Mouse (Mus musculus) G1E (cell line): Measurements from ENCODE around the gene Map1b.

Experiments used
- CTCF ChIP-seq: IDR thresholded peaks from 2 replicates; pipeline ENCODE4 v1.5.1; 2012; ENCODE audit warnings: low read depth, low read length, inconsistent platforms, mixed read lengths
- GATA1 ChIP-seq: IDR thresholded peaks from 2 replicates; pipeline ENCODE4 v1.6.1; 2012; ENCODE audit warnings: borderline replicate concordance, low read length, inconsistent platforms, mixed read lengths
- POLR2AphosphoS5 ChIP-seq: IDR thresholded peaks from 2 replicates; pipeline ENCODE4 v1.6.1; 2012; ENCODE audit warnings: low read depth, low read length, inconsistent platforms; ENCODE audit not compliant: insufficient replicate concordance
- TAL1 ChIP-seq: conservative IDR thresholded peaks from 2 replicates; pipeline ENCODE4 v1.6.1; 2012; ENCODE audit warnings: low read depth, low read length, inconsistent platforms, mixed read lengths

- TF ChIP-seq CTCF, result no peak
- no peak for TF ChIP-seq GATA1
- no peak for TF ChIP-seq POLR2AphosphoS5
- no peak for TF ChIP-seq TAL1
These were observed 92.8 kb downstream of the Map1b start for GRCm38 (mm10) chr13:99423581-99423980.
